Mouse (Mus musculus): ENCODE results near the gene Tpcn1.
"Not testable (repeated sequence)": the region's sequence is repeated elsewhere in the genome, so short reads cannot be mapped to it uniquely, and the experiment has no call there.

Tpcn1 gene

GRCm38 (mm10) chr5:120507311-120507710 is 81.2 kb downstream of the Tpcn1 start:
- DNase-seq: no peak

GRCm38 (mm10) chr5:120506490-120506889 is 82.0 kb downstream of the Tpcn1 start:
- DNase-seq: no peak

- DNase-seq: no peak
Observed at GRCm38 (mm10) chr5:120505781-120506180, 82.7 kb downstream of the Tpcn1 start.

GRCm38 (mm10) chr5:120505368-120505767 is 83.1 kb downstream of the Tpcn1 start:
- peak; percentile 77 for DNase-seq

- DNase-seq: peak; percentile 93
Observed at GRCm38 (mm10) chr5:120503144-120503795, 85.2 kb downstream of the Tpcn1 start, which contains the start of gene Plbd2. TSS of gene Plbd2 (minus strand) at chr5:120503625.

- DNase-seq: no peak
Observed at GRCm38 (mm10) chr5:120502675-120503143, 85.8 kb downstream of the Tpcn1 start.

- DNase-seq: no peak
Observed at GRCm38 (mm10) chr5:120502147-120502621, 86.3 kb downstream of the Tpcn1 start.

- DNase-seq: not testable (repeated sequence)
Observed at GRCm38 (mm10) chr5:120500609-120501008, 87.9 kb downstream of the Tpcn1 start.

- DNase-seq: no peak
Observed at GRCm38 (mm10) chr5:120499202-120499601, 89.3 kb downstream of the Tpcn1 start.

- no peak for DNase-seq
Observed at GRCm38 (mm10) chr5:120497071-120497470, 91.4 kb downstream of the Tpcn1 start.

- DNase-seq: no peak
Observed at GRCm38 (mm10) chr5:120495703-120496226, 92.7 kb downstream of the Tpcn1 start.

- DNase-seq: no peak
Observed at GRCm38 (mm10) chr5:120495064-120495702, 93.3 kb downstream of the Tpcn1 start.

GRCm38 (mm10) chr5:120493873-120494395 is 94.5 kb downstream of the Tpcn1 start:
- no peak for DNase-seq

GRCm38 (mm10) chr5:120493440-120493839 is 95.0 kb downstream of the Tpcn1 start:
- DNase-seq: no peak

GRCm38 (mm10) chr5:120492437-120492836 is 96.0 kb downstream of the Tpcn1 start:
- peak; percentile 60 for DNase-seq

GRCm38 (mm10) chr5:120490679-120491192 is 97.7 kb downstream of the Tpcn1 start:
- no peak for DNase-seq

- no peak for DNase-seq
Observed at GRCm38 (mm10) chr5:120487844-120488243, 100.6 kb downstream of the Tpcn1 start.

All from retina, postnatal 1 day (tissue).